Mouse (Mus musculus) lung, postnatal 0 days (tissue): ENCODE measurements at regions not wholly inside any gene's neighbourhood (a gene's known extent, or its start where the extent isn't known, plus 50 kb on each side); places are given as distances from the start of the nearest gene placed in this dataset.

Experiments used
- CTCF ChIP-seq: IDR thresholded peaks from 2 replicates; pipeline ENCODE4 v1.5.1; 2016; ENCODE audit warnings: antibody characterized with exemption, mild to moderate bottlenecking
- EP300 ChIP-seq: IDR thresholded peaks from 2 replicates; pipeline ENCODE4 v1.6.1; 2016; ENCODE audit warnings: antibody characterized with exemption, mild to moderate bottlenecking, control low read depth

GRCm38 (mm10) chr16:87039861-87040260 is 314.1 kb upstream of the N6amt1 start:
- TF ChIP-seq EP300: no peak
- TF ChIP-seq CTCF: no peak
